Mouse (Mus musculus): ENCODE measurements at regions not wholly inside any gene's neighbourhood (a gene's known extent, or its start where the extent isn't known, plus 50 kb on each side); places are given as distances from the start of the nearest gene placed in this dataset.

DNA sequence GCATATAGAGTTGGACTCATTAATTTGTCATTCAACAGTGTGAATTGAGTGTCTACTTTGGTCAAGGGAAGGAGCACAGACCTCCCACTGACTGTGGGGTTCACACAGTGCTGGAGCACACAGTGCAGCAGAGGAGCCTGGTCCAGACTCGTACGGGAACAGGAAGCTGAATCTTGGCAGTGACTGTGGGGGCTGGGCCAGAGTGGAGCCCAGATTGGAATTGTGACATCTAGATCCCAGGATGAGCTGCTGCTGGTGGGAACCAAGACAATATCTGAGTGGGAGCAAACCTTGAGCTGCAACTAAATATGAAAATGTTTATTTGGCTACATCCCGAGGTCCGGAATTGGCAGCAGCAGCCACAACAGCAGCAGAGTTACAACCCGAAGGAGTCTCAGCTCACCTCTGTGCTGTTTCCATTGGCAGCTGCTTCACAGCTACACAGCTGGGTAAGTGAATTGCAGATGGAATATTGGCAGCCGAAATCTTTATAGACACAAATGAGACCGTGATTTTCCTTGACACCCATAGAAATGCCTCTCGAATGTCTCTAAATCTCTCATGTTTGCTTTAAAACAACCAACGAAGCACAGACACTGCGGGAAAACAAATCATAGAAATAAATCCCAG is 181.5 kb downstream of the Dad1 start:
- TF ChIP-seq CTCF (IDR thresholded peaks at IDR 0.05; ENCODE audit: insufficient read depth, low read depth, low read length) (no peak), POLR2A (IDR thresholded peaks at IDR 0.05; ENCODE audit: insufficient read depth, low read depth, low read length) (no peak)

Measured in olfactory bulb, adult 2 months (tissue).